Mouse (Mus musculus) MEL (cell line): Measurements from ENCODE around the gene Foxn2. TPM values are rescaled to one million over a fixed set of nuclear protein-coding genes. Genes with fewer than 3 reads are reported as not detected.

Source experiments
- DNase-seq: peaks from one replicate; pipeline ENCODE4 v3.0.0; 2011; ENCODE audit warnings: low read depth, low spot score
- H3K27ac ChIP-seq: 2 replicates; pipeline ENCODE4 v1.5.1; 2012; ENCODE audit warnings: low read depth, mild to moderate bottlenecking, control low read depth, low read length, moderate library complexity; ENCODE audit not compliant: control insufficient read depth
- H3K27me3 ChIP-seq, 2 experiments: fragments of 150-350 bp in 1 of 2; sonication (generic) in 1 of 2; 2 replicates each; pipeline ENCODE4 v1.6.1; 2012; ENCODE audit warnings: low read length in 2 of 2, mild to moderate bottlenecking in 2 of 2, improper control_type of control experiment in 1 of 2, moderate library complexity in 1 of 2; ENCODE audit not compliant: insufficient read depth in 2 of 2, control insufficient read depth in 1 of 2
- H3K36me3 ChIP-seq, 2 experiments: 2 replicates each; pipeline ENCODE4 v1.6.1; 2012 to 2014; ENCODE audit warnings: low read length in 2 of 2, improper control_type of control experiment in 1 of 2, inconsistent platforms in 1 of 2, mild to moderate bottlenecking in 1 of 2; ENCODE audit not compliant: insufficient read depth in 2 of 2, control insufficient read depth in 1 of 2
- H3K4me1 ChIP-seq, 2 experiments: fragments of 150-350 bp in 1 of 2; sonication (generic) in 1 of 2; 2 replicates each; pipeline ENCODE4 v1.6.1; 2012; ENCODE audit warnings: low read length in 2 of 2, improper control_type of control experiment in 1 of 2, mild to moderate bottlenecking in 1 of 2; ENCODE audit not compliant: insufficient read depth in 2 of 2, control insufficient read depth in 1 of 2
- H3K4me3 ChIP-seq, 2 experiments: fragments of 150-350 bp in 1 of 2; sonication (generic) in 1 of 2; 2 replicates each; pipeline ENCODE4 v1.5.1; 2012; ENCODE audit warnings: low read depth in 2 of 2, low read length in 2 of 2, mild to moderate bottlenecking in 2 of 2, moderate library complexity in 2 of 2, control low read depth in 1 of 2, improper control_type of control experiment in 1 of 2; ENCODE audit not compliant: control insufficient read depth in 1 of 2, insufficient read depth in 1 of 2
- H3K79me2 ChIP-seq: 2 replicates; pipeline ENCODE4 v1.6.1; 2012; ENCODE audit warnings: mild to moderate bottlenecking, low read length, moderate library complexity; ENCODE audit not compliant: control insufficient read depth, poor library complexity, insufficient read depth
- H3K9ac ChIP-seq: 2 replicates; pipeline ENCODE4 v1.6.1; 2012; ENCODE audit warnings: low read depth, mild to moderate bottlenecking, control low read depth, low read length, moderate library complexity; ENCODE audit not compliant: control insufficient read depth, poor library complexity, severe bottlenecking
- H3K9me3 ChIP-seq: fragments of 150-350 bp; sonication (generic); replicated peaks from 2 replicates; pipeline ENCODE4 v1.6.1; 2012; ENCODE audit warnings: mild to moderate bottlenecking, low read length, improper control_type of control experiment, moderate library complexity; ENCODE audit not compliant: insufficient read depth
- BHLHE40 ChIP-seq: IDR thresholded peaks from 2 replicates; pipeline ENCODE4 v1.6.1; 2012; ENCODE audit warnings: low read depth, mild to moderate bottlenecking, inconsistent platforms, low read length, improper control_type of control experiment, borderline replicate concordance
- CHD1 ChIP-seq: IDR thresholded peaks from 2 replicates; pipeline ENCODE4 v1.6.1; 2012; ENCODE audit warnings: low read depth, mild to moderate bottlenecking, inconsistent platforms, low read length, improper control_type of control experiment
- CHD2 ChIP-seq: IDR thresholded peaks from 2 replicates; pipeline ENCODE4 v1.6.1; 2011; ENCODE audit warnings: low read length, improper control_type of control experiment
- E2F4 ChIP-seq: IDR thresholded peaks from 2 replicates; pipeline ENCODE4 v1.6.1; 2011; ENCODE audit warnings: low read depth, low read length, improper control_type of control experiment, borderline replicate concordance
- GABPA ChIP-seq: IDR thresholded peaks from 2 replicates; pipeline ENCODE4 v1.6.1; 2012; ENCODE audit warnings: low read depth, mild to moderate bottlenecking, inconsistent platforms, low read length, improper control_type of control experiment, moderate library complexity
- GATA1 ChIP-seq: IDR thresholded peaks from 2 replicates; pipeline ENCODE4 v1.6.1; 2011; ENCODE audit warnings: low read depth, low read length, improper control_type of control experiment
- KAT2A ChIP-seq: conservative IDR thresholded peaks from 2 replicates; pipeline ENCODE4 v1.6.1; 2012; ENCODE audit warnings: low read depth, low read length, improper control_type of control experiment, inconsistent platforms
- MAFK ChIP-seq: IDR thresholded peaks from 2 replicates; pipeline ENCODE4 v1.6.1; 2011; ENCODE audit warnings: low read depth, mild to moderate bottlenecking, low read length, improper control_type of control experiment, borderline replicate concordance
- MAX ChIP-seq: IDR thresholded peaks from 2 replicates; pipeline ENCODE4 v1.6.1; 2011; ENCODE audit warnings: low read length, improper control_type of control experiment
- MEF2A ChIP-seq: IDR thresholded peaks from 2 replicates; pipeline ENCODE4 v1.6.1; 2014; ENCODE audit warnings: low read depth, mild to moderate bottlenecking, inconsistent platforms, low read length, improper control_type of control experiment; ENCODE audit not compliant: poor library complexity, insufficient replicate concordance, severe bottlenecking; ENCODE audit errors: extremely low read depth
- MXI1 ChIP-seq: IDR thresholded peaks from 2 replicates; pipeline ENCODE4 v1.6.1; 2011; ENCODE audit warnings: mild to moderate bottlenecking, low read depth, low read length, improper control_type of control experiment
- MYB ChIP-seq: IDR thresholded peaks from 2 replicates; pipeline ENCODE4 v1.6.1; 2011; ENCODE audit warnings: mild to moderate bottlenecking, low read depth, low read length, improper control_type of control experiment
- NELFE ChIP-seq: IDR thresholded peaks from 2 replicates; pipeline ENCODE4 v1.6.1; 2011; ENCODE audit warnings: low read depth, low read length, improper control_type of control experiment
- NRF1 ChIP-seq: IDR thresholded peaks from 2 replicates; pipeline ENCODE4 v1.6.1; 2014; ENCODE audit warnings: low read depth, mild to moderate bottlenecking, inconsistent platforms, low read length, improper control_type of control experiment, moderate library complexity; ENCODE audit not compliant: poor library complexity, insufficient read depth, severe bottlenecking
- POLR2A ChIP-seq, 2 experiments: IDR thresholded peaks; 2 replicates each; pipeline ENCODE4 v1.6.1; 2011 to 2012; ENCODE audit warnings: low read length in 2 of 2, mild to moderate bottlenecking in 2 of 2, control low read depth in 1 of 2, improper control_type of control experiment in 1 of 2, low read depth in 1 of 2, moderate library complexity in 1 of 2; ENCODE audit not compliant: control insufficient read depth in 1 of 2, insufficient read depth in 1 of 2, poor library complexity in 1 of 2
- SIN3A ChIP-seq: IDR thresholded peaks from 2 replicates; pipeline ENCODE4 v1.6.1; 2012; ENCODE audit warnings: low read length, improper control_type of control experiment, inconsistent platforms
- SMC3 ChIP-seq: IDR thresholded peaks from 2 replicates; pipeline ENCODE4 v1.6.1; 2011; ENCODE audit warnings: low read depth, low read length, improper control_type of control experiment
- TCF12 ChIP-seq: IDR thresholded peaks from 2 replicates; pipeline ENCODE4 v1.6.1; 2014; ENCODE audit warnings: low read depth, mild to moderate bottlenecking, inconsistent platforms, low read length, improper control_type of control experiment, moderate library complexity
- USF1 ChIP-seq: IDR thresholded peaks from 2 replicates; pipeline ENCODE4 v1.6.1; 2014; ENCODE audit warnings: low read depth, mild to moderate bottlenecking, inconsistent platforms, low read length, improper control_type of control experiment, moderate library complexity
- USF2 ChIP-seq, 2 experiments: IDR thresholded peaks; 2 replicates each; pipeline ENCODE4 v1.6.1; 2011 to 2012; ENCODE audit warnings: improper control_type of control experiment in 2 of 2, low read length in 2 of 2, borderline replicate concordance in 1 of 2, inconsistent platforms in 1 of 2, low read depth in 1 of 2, mild to moderate bottlenecking in 1 of 2; ENCODE audit not compliant: insufficient read depth in 1 of 2
- ZKSCAN1 ChIP-seq: IDR thresholded peaks from 2 replicates; pipeline ENCODE4 v1.6.1; 2012; ENCODE audit warnings: low read depth, mild to moderate bottlenecking, inconsistent platforms, low read length, improper control_type of control experiment, moderate library complexity
- ZMIZ1 ChIP-seq: IDR thresholded peaks from 2 replicates; pipeline ENCODE4 v1.6.1; 2012; ENCODE audit warnings: low read depth, mild to moderate bottlenecking, inconsistent platforms, low read length, improper control_type of control experiment, moderate library complexity
- ZNF384 ChIP-seq: IDR thresholded peaks from 2 replicates; pipeline ENCODE4 v1.6.1; 2012; ENCODE audit warnings: low read depth, mild to moderate bottlenecking, inconsistent platforms, low read length, improper control_type of control experiment
- polyA plus RNA-seq, 2 experiments: library from polyadenylated mRNA; stranded (reverse) in 1 of 2; unstranded in 1 of 2; fragments of >175 nt in 1 of 2; fragments of >200 nt in 1 of 2; gene quantifications; 2 replicates each; pipeline versions ENCODE4 v1.2.1 to v1.2.4; 2012; ENCODE audit warnings: low replicate concordance in 2 of 2, low read depth in 1 of 2; ENCODE audit not compliant: insufficient read length in 2 of 2, insufficient read depth in 1 of 2, missing spikeins in 1 of 2
- total RNA-seq: library from RNA; depleted of rRNA; stranded (reverse); fragments of 300-350 nt; gene quantifications from 2 replicates; pipeline ENCODE4 v1.2.3, GENCODE M21; 2012

The Foxn2 gene
- total and polyA plus RNA-seq, 3 experiments = 20.0 to 133 (median 21.7) TPM

DNA sequence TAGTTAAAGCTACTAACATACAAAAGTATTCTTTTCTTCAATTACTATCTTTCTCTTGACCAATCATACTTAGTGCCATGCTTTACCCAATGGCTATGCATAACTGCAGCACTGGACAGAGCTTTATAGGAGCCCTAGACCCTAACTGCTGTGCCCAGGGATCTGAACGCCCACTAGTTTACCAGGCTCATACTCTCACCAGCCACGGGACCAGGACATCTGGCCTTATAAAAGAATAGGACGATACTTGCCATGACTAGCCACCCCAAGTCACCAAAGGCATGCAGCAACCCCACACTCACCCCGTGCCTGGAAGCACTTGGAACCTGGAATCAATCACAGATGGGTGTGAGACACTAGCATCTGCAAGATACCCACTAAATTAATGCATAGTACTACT is 20.1 kb upstream of the Foxn2 start:
- no peaks in the 10 kb centered on the region for H3K9me3 ChIP-seq
- H3K27ac ChIP-seq = no peak overlapping the region
- no peak overlapping the region for H3K4me3 ChIP-seq
- no peaks in the 10 kb centered on the region for H3K27me3 ChIP-seq
- no peaks in the 10 kb centered on the region for H3K36me3 ChIP-seq
- DNase-seq = no peak
- H3K4me1 ChIP-seq = no peaks in the 10 kb centered on the region
- H3K79me2 ChIP-seq = no peaks in the 10 kb centered on the region
- TF ChIP-seq GATA1 (no peak), GABPA (no peak), ZMIZ1 (no peak), SMC3 (no peak), POLR2A (IDR thresholded peaks at IDR 0.05; ENCODE audit: control insufficient read depth in 1 of 2, insufficient read depth in 1 of 2, low read depth in 1 of 2, low read length in 2 of 2, poor library complexity in 1 of 2) (no peak), MYB (no peak), NRF1 (no peak), MAX (no peak), NELFE (no peak), USF1 (no peak), KAT2A (no peak), MAFK (no peak), MXI1 (no peak), CHD1 (no peak), USF2 (IDR thresholded peaks at IDR 0.05; ENCODE audit: borderline replicate concordance in 1 of 2, insufficient read depth in 1 of 2, low read depth in 1 of 2, low read length in 2 of 2) (no peak)
- TF ChIP-seq, all 39 proteins: peak for 0
- H3K9ac ChIP-seq = no peak overlapping the region

DNA sequence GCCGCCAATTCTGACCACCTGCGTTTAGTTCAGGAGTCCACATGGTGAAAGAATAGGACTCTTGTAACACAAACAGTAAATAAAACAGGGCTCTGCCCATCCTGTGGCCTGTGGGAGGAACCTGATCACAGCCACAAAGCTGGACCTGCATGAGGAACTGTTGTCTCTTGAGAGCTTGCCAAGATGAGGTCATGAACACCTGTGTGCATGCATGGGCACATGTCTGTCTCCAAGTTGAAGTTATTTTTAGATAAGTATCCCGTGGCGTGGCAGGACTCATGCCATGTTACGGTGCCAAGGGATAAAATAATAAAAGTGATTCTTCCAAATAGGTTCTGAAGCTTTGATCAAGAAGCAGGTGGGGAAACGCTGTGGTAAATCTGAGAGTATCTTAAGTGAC is 19.3 kb upstream of the Foxn2 start:
- DNase-seq = no peak
- no peak overlapping the region for H3K4me3 ChIP-seq
- no peaks in the 10 kb centered on the region for H3K36me3 ChIP-seq
- TF ChIP-seq SIN3A (no peak), CHD2 (no peak), MYB (no peak), ZKSCAN1 (no peak), GABPA (no peak), E2F4 (no peak), MEF2A (no peak), MXI1 (no peak), NRF1 (no peak), TCF12 (no peak), BHLHE40 (no peak), ZNF384 (no peak)
- TF ChIP-seq, all 39 proteins: peak for 0
- Histone ChIP-seq H3K9me3 (no peaks in the 10 kb centered on the region), H3K27me3 (no peaks in the 10 kb centered on the region), H3K27ac (no peak overlapping the region), H3K79me2 (no peaks in the 10 kb centered on the region), H3K9ac (no peak overlapping the region), H3K4me1 (no peaks in the 10 kb centered on the region)
